Mouse (Mus musculus) cerebellum, postnatal 10 days (tissue): ENCODE data around the gene Ell.
A peak's percentile ranks its signal among the peaks of the same experiment; 100 is the strongest.

Source experiments
- DNase-seq, 2 experiments: peaks; one replicate each; pipeline ENCODE4 v3.0.0; 2021; ENCODE audit warnings: mixed read lengths in 2 of 2

Gene Ell

DNA sequence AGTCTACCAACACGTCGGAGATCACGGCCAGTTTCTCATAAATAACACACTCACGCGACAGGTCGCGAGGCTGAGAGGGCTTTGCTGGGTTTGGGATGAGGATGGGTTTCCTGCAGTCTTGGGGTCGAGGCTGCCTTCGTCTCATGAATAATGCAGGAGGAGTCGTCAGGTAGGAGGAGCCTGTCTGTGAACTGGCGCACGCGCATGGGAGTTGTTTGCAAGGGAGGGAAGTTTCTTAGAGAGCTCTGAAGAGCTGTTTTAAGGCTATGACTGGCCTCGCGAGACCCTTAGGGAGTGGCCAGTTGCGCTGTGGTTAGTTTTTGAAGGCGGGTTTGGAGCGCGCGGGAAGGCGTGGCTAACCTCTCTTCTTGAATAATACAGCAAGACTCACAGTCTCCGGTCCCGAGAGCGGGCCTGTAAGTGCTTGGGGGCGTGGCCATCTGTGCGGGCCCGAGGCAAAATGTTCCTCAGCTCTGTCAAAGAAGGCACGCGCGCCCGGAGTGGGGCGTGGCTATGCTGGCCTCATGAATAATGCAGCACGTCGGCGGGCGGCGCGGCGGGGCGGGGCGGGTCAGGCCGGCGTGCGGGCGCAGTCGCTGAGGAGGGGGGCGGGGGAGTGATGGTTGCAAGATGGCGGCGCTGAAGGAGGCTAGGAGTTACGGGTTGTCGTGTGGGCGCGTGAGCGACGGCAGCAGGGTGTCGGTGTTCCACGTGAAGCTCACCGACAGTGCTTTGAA, at the start of gene Ell:
Gene Ell, plus strand, starts transcription at position 381 of the 737 bp plus-strand sequence.
- peak; percentile 100 for DNase-seq

GRCm38 (mm10) chr8:70489576-70489975, 49.7 kb upstream of the Ell start:
- DNase-seq = no peak

DNA sequence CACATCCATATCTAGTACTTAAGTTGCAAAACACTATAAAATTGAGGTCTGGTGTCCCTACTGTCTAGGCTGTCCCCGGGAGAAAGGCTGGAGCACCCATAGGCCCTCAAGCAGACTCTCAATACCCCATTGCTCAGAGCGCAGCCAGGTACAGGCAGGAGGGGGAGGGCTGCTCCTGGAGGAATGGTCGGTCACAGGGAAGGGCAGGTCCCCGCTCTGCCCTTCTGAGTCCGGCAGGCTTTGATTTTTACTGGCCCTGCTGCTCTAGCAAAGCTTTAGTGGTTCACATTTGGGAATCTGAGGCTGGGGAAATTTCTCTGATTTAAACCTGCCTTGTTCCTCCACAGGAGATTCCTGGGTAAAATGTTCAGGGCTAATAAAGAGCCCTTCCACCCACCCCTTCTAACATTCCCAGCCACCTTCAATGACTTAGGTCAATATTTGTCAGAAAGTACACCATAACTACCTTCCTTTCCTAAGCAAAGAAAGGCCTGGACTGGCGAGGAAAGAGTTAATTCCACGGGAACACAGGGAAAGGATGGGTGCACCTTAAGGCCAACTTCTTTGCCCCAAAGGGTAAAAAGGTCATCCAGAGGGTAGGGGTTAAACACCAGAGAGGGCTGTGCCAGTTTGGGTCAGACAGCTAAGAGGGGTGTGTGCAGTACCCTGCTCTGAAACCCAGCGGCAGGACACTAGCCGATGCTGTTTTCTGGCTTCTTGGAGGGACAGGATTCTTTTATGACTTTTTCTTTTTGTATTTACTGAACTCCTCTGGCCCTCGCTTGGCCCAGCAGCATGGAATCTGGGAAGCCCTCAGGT, 49.0 kb upstream of the Ell start:
- DNase-seq = no peak

DNA sequence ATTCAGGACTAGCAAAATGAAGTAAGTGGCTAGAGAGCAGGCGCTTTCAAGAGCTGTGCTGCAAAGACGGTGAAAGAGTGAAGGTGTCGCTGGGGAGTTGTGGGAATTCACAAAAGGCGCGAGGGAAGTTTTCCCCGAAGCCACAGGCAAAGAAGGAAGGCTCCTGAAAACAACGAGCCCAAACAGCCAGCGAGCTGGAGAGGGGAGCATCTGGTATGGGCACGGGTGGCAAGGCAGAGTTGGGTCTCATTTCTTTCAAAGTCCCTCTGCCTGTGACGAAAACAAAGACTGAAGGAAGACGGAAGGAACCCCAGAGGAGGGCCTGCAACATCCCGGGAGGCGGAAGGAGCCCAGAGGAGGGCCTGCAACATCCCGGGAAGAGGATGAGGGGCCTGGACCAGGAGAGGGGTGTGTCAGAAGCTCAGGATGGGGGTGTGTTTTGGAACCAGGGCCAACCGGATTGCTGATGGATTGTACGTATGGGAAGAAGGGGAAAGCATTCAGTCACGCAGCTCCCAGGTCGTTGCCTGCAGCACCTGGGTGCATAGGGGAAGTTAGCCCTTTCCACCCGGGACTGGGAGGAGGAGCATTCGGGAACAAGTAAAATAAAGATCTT, 48.3 kb upstream of the Ell start:
- no peak for DNase-seq

DNA sequence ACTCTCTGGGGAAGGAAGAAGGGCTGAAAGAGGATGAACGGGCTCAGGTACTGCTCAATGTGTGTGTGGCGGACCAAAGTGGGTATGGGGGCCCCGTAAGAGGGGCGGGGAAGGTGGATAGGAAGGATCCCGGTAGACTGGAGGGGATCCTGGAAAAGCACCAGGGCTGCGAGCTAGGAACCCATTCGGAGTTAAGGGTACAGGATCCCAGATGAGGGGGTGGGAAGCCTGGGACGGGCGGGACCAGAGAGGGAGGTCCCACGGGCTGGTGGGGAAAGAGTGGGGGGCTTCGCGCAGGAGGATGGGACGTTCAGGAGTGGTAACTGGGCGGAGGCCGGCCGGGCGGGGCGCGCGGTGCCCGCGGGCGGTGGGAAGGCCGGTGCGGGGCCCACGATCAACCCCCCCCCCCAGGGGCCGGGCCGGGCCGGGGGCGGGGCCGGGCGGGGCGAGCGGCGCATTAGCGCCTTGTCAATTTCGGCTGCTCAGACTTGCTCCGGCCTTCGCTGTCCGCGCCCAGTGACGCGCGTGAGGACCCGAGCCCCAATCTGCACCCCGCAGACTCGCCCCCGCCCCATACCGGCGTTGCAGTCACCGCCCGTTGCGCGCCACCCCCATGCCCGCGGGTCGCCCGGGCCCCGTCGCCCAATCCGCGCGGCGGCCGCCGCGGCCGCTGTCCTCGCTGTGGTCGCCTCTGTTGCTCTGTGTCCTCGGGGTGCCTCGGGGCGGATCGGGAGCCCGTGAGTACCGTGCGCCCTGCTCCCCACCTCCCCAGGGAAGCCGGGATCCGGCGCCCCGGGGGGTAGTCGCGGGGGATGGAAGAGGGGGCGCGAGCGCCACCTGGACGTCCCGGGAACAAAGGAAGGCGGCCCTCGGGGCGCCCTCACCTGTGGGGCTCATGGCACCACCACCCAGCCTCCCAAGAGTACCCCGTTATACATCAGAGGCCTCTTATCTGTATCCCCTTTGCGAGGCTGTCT, 46.3 kb upstream of the Ell start, which contains the start of gene Crlf1:
Gene Crlf1, plus strand, starts transcription at position 495 of the 977 bp plus-strand sequence.
- DNase-seq = no peak

DNA sequence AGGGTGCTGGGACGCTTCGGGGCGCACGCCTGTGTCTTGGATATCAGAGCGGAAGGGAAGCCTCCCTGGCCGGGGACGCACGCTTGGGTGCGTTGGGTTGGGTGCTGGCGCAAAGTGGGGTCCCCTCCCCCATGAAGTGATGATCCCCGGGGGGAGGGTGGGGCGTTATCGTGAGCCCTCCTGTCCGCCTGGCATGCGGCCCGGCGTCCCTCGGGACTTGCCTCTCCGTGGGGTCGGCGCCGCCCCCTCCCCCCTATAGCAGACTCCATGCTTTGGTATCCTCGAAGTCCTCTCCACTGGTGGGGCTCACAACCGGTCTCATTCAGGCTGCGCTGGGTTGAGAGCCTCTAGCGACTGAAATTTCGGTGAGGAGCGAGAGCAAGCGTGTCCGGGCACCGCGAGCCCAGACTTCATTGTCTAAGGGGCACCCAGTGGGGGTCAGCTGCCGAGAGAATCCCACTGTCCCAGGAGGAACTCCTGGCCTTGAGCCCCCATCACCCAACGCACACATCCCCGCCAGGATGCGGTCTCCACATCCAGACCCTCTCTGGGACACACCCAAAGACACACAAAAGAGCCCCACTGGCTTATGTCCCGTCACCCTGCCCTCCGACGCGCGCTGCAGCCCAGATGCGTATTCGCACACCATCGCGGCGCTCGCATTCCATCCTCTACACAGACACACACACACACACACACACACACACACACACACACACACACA, 45.4 kb upstream of the Ell start:
- DNase-seq = no peak

- DNase-seq = no peak
Measured at GRCm38 (mm10) chr8:70494416-70494945, 44.8 kb upstream of the Ell start.

- DNase-seq = no peak
Measured at GRCm38 (mm10) chr8:70495001-70495770, 44.1 kb upstream of the Ell start.

- DNase-seq = no peak
Measured at GRCm38 (mm10) chr8:70495771-70496062, 43.5 kb upstream of the Ell start.

DNA sequence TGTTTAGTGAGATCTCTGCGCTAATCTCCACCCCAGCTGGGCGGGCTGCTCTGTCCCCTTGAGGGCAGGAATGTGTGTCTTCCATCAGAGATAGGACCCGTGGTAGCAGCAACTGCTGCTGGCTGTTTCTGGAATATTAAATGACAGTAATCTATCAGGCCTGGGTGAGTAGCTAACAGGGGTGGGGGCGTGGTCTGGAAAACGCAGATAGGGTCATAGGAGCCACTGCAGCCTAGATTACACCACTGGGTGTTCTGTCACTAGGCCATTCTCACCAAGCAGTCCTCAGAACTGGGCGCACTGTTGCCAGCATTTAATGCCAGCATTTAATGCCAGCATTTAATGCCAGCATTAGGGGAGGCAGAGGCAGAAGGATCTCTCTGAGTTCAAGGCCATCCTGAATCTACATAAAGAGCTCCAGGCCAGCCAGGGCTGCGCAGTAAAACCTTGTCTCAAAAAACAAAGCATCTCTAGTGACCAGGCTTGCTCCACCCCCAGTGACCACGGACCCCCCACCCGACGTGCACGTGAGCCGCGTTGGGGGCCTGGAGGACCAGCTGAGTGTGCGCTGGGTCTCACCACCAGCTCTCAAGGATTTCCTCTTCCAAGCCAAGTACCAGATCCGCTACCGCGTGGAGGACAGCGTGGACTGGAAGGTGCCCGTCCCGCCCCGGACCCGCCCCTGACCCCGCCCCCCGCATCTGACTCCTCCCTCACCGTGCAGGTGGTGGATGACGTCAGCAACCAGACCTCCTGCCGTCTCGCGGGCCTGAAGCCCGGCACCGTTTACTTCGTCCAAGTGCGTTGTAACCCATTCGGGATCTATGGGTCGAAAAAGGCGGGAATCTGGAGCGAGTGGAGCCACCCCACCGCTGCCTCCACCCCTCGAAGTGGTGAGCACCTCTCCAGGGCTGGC, 38.6 kb upstream of the Ell start:
- DNase-seq = peak; percentile 70 to 72

- DNase-seq = peak; percentile 77 to 89
Measured at GRCm38 (mm10) chr8:70501820-70502529, 37.3 kb upstream of the Ell start.

DNA sequence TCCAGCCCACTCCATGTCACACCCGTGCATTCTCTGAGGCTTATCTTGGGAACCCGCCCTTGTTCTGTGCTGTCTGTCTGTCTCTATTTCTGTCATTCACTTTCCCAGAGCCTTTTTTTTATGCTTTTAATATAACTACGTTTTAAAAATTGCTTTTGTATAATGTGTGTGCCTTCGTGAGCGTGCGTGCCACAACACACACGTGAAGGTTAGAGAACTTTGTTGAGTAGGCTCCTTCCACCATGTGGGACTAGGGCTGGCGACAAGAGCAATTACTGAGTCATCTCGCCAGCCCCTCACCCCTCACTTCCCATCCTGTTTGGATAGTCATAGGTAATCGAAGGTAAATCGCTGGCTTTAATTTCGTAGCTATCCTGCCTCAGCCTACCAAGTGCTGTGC, 36.7 kb upstream of the Ell start:
- DNase-seq = no peak

DNA sequence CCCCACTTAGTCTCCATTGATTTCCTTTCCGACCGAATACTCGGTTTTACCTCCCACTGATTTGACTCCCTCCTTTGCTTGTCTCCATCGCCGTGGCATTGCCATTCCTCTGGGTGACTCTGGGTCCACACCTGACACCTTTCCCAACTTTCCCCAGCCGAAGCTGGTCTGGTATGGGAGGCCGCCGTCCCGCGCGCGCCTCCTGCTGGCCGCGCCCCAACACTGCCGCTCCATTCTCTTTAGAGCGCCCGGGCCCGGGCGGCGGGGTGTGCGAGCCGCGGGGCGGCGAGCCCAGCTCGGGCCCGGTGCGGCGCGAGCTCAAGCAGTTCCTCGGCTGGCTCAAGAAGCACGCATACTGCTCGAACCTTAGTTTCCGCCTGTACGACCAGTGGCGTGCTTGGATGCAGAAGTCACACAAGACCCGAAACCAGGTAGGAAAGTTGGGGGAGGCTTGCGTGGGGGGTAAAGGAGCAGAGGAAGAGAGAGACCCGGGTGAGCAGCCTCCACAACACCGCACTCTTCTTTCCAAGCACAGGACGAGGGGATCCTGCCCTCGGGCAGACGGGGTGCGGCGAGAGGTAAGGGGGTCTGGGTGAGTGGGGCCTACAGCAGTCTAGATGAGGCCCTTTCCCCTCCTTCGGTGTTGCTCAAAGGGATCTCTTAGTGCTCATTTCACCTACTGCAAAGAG, 36.1 kb upstream of the Ell start:
- DNase-seq = peak; percentile 84 to 88

DNA sequence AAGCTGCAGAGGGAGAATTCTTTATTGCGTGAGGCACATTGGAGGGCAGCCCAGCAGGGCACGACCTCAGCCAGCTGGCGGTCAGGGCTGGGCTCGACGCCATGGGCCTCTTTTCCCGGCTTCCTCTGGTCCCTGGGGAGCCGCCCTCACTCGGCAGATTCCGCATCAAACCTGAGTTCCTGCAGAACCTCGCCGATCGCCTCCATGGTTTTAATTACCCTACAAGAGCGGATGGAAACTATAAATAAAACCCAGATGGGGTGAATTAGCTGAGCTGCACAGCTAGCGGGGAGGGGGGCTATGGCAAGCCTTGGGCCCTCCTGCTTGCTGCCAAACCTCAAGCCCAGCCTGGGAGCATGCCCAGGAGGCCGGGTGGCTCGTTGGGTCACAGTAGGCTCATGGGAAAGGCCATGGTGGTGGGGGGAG, 35.0 kb upstream of the Ell start:
- DNase-seq = peak; percentile 72 to 80

GRCm38 (mm10) chr8:70504851-70505250, 34.4 kb upstream of the Ell start:
- DNase-seq = peak; percentile 94 to 97

DNA sequence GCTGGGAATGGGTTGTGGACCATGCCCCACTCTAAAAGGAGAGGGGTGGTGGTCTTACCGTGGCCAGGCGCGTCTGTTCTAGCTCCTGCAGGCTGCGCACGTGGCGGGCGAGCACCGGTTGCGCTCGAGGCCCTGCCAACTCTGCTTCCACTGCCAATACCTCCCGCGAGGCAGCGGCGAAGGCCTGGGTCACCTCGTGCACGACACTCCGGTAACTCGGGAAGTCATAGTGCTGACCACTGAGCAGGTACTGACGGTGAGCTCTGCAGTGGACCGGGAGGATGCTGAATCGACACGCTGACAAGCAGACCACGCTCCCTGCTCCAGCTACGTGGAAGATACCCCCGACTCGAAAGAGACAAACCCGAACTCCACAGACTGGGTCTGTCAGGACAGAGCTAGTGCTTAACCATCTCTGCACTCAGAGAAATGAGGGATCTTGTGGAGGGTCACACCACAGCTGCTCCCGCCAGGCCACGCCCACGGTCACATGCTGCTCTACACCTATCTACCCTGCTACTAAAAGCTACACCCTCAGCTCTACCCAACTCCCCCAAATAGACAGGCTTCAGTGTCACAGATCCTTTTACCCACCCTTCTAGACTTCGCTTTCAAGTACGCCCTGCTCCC, 33.4 kb upstream of the Ell start:
- peak in 1 of 2 experiments; percentile 49 for DNase-seq

GRCm38 (mm10) chr8:70506328-70507026, 32.8 kb upstream of the Ell start, which contains the start of gene Rex1bd:
TSS of gene Rex1bd (minus strand) at chr8:70506752.
- peak; percentile 97 to 98 for DNase-seq
